Comparison of ENCODE assay signal across 15 mouse cellular contexts in genomic region chr1:64391525-64391924, GRCm38 (mm10).
"Had no signal": no experiment of that assay in that cellular context is flagged by ENCODE, and none has a peak within 500 bp of the region (broad histone marks: within the 10 kb centered on the region; RNA-seq: fewer than 3 reads in every experiment).

No protein-coding gene starts in this region.

- H3K27me3 ChIP-seq: liver, embryonic 13.5 days had no signal

- H3K9ac ChIP-seq: liver, embryonic 13.5 days had no signal

- H3K27ac ChIP-seq: left cerebral cortex, adult 2 months; liver, embryonic 13.5 days had no signal

- H3K36me3 ChIP-seq: liver, embryonic 13.5 days had no signal

- H3K4me3 ChIP-seq: left cerebral cortex, adult 2 months; liver, embryonic 13.5 days had no signal

- H3K4me2 ChIP-seq: liver, embryonic 13.5 days; midbrain, embryonic 11.5 days had no signal

- DNase-seq: kidney, adult 18-20 months; kidney, adult 9 months; kidney, postnatal 10 days; kidney, postnatal 36 days; layer of hippocampus, postnatal 36 days; liver, embryonic 13.5 days; lung, adult 2 months; lung, postnatal 14 days; lung, postnatal 4 days; midbrain, embryonic 14.5 days; retina, postnatal 1 day; thymus, adult 18-20 months; thymus, postnatal 36 days had no signal

- H3K9me3 ChIP-seq: liver, embryonic 13.5 days had no signal

- H3K4me1 ChIP-seq: liver, embryonic 13.5 days had no signal
